Mouse (Mus musculus) CH12.LX (cell line): Measurements from ENCODE around the gene RPS10-NUDT3.

ENCODE experiments used
- E2F4 ChIP-seq: IDR thresholded peaks from 2 replicates; pipeline ENCODE4 v1.6.1; 2011; ENCODE audit warnings: low read depth, low read length, improper control_type of control experiment; ENCODE audit not compliant: insufficient replicate concordance
- EP300 ChIP-seq: IDR thresholded peaks from 2 replicates; pipeline ENCODE4 v1.6.1; 2011; ENCODE audit warnings: low read length, improper control_type of control experiment
- HCFC1 ChIP-seq: IDR thresholded peaks from 2 replicates; pipeline ENCODE4 v1.6.1; 2012; ENCODE audit warnings: low read depth, mild to moderate bottlenecking, inconsistent platforms, low read length, improper control_type of control experiment
- POLR2A ChIP-seq: IDR thresholded peaks from 2 replicates; pipeline ENCODE4 v1.6.1; 2011; ENCODE audit warnings: low read depth, mild to moderate bottlenecking, improper control_type of control experiment, low read length
- ZNF384 ChIP-seq: IDR thresholded peaks from 2 replicates; pipeline ENCODE4 v1.6.1; 2012; ENCODE audit warnings: low read depth, low read length, improper control_type of control experiment, inconsistent platforms

DNA sequence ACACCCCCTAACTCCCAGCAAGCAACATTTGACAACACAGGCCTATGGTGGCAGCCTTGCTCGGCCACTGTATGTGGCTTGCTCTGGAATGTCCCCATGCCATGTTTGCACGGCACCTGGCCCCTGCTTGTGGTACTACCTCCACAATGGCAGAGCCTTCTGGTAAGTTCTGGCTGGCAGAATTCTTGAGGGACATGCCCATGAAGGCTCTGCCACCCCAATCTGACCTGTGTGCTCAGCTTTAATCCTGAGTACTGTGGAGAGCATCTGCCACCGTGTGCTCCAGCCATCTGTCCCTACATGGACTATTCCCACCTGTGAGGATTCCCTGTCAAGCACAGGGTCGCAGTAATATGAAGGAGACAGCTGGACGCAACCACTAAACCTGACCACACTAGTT lies 34.2 kb downstream of the RPS10-NUDT3 start:
- TF ChIP-seq HCFC1, result no peak
- no peak for TF ChIP-seq ZNF384
- no peak for TF ChIP-seq POLR2A
- TF ChIP-seq E2F4, result no peak
- TF ChIP-seq EP300, result no peak
